Mouse (Mus musculus) bone marrow macrophage, adult 2 months (primary cell): ENCODE data around the gene Prr29.

ENCODE experiments used
- CTCF ChIP-seq: IDR thresholded peaks from 2 replicates; pipeline ENCODE4 v1.5.1; 2012; ENCODE audit warnings: low read depth, mild to moderate bottlenecking, low read length, moderate library complexity
- POLR2A ChIP-seq: IDR thresholded peaks from 2 replicates; pipeline ENCODE4 v1.6.1; 2012; ENCODE audit warnings: mild to moderate bottlenecking, low read depth, low read length, borderline replicate concordance

DNA sequence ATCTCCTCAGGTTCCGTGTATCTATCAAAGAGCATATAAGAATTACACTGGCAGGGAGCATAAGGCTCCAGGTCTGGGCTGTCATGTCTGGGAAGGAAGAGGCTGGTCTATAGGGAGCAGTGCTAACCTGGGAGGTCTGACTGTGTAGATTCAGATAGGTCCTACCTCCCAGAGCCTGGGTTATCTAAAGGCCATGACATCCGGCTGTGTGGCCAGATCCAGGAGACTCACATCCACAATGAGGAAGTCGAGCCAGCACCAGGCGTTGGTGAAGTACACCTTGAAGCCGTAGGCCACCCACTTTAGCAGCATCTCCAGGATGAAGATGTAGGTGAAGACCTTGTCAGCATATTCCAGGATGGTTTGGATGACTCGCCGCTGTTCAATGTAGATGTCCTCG lies 38.8 kb upstream of the Prr29 start:
- TF ChIP-seq CTCF (no peak), POLR2A (no peak)
